10 mouse cellular contexts compared by ENCODE assay signal in genomic region chr15:77803747-77804146, GRCm38 (mm10). TPM values are rescaled to one million over a fixed set of nuclear protein-coding genes. Genes with fewer than 3 reads are reported as not detected.
DNase-seq lines count a peak whose midpoint lies in the region; ATAC-seq and TF ChIP-seq lines count a peak whose summit lies in the region.
"Had no signal": no experiment of that assay in that cellular context is flagged by ENCODE, and none has a peak within 500 bp of the region (broad histone marks: within the 10 kb centered on the region; RNA-seq: fewer than 3 reads in every experiment).

No protein-coding gene starts in this region.

- H3K9me3 ChIP-seq in heart, embryonic 10.5 days: no peaks in the 10 kb centered on the region
- H3K9me3 ChIP-seq in heart, postnatal 0 days (replicated peaks; ENCODE audit: control insufficient read depth, low read length): no peaks in the 10 kb centered on the region
- H3K9me3 ChIP-seq: forebrain, embryonic 12.5 days had no signal

- H3K4me2 ChIP-seq in heart, postnatal 0 days (ENCODE audit: low read depth, low read length): no peak overlapping the region
- H3K4me2 ChIP-seq: forebrain, embryonic 12.5 days; lung, embryonic 14.5 days had no signal

- peaks cover 77% of the 10 kb centered on the region for H3K36me3 ChIP-seq in heart, embryonic 10.5 days
- peaks cover 52% of the 10 kb centered on the region for H3K36me3 ChIP-seq in heart, postnatal 0 days (replicated peaks; ENCODE audit: control insufficient read depth, insufficient read depth, low read length)

- ATAC-seq in heart, postnatal 0 days (ENCODE audit: insufficient read depth, low read depth): peak; percentile 61
- ATAC-seq in CD4-positive, CD25-positive, alpha-beta regulatory T cell, adult 4 months: no peak

- no peak overlapping the region for H3K4me3 ChIP-seq in heart, embryonic 10.5 days
- H3K4me3 ChIP-seq in heart, postnatal 0 days (ENCODE audit: low read depth, low read length): no peak overlapping the region
- H3K4me3 ChIP-seq: forebrain, embryonic 12.5 days had no signal

- H3K27ac ChIP-seq in heart, embryonic 10.5 days: peak overlapping the region; percentile 85
- peak overlapping the region; percentile 77 for H3K27ac ChIP-seq in heart, postnatal 0 days (ENCODE audit: low read depth)
- H3K27ac ChIP-seq: forebrain, embryonic 12.5 days had no signal

- no peak for DNase-seq in heart, embryonic 10.5 days (ENCODE audit: low spot score)
- DNase-seq in heart, adult 8-10 months (ENCODE audit: low spot score): no peak
- peak; percentile 51 to 58 for DNase-seq in right cerebral cortex, postnatal 10 days (ENCODE audit: low spot score in 2 of 2)
- DNase-seq in right cerebral cortex, postnatal 4 days: no peak
- no peak for DNase-seq in heart, postnatal 0 days (ENCODE audit: low spot score)
- DNase-seq in adrenal gland, postnatal 4 days (ENCODE audit: low spot score in 2 of 2): no peak
- DNase-seq in cerebellum, adult 11 months: no peak

- no peaks in the 10 kb centered on the region for H3K27me3 ChIP-seq in heart, embryonic 10.5 days (ENCODE audit: insufficient read depth, poor library complexity, severe bottlenecking)
- H3K27me3 ChIP-seq in heart, postnatal 0 days (ENCODE audit: control insufficient read depth, insufficient read depth, low read length): no peaks in the 10 kb centered on the region
- H3K27me3 ChIP-seq: forebrain, embryonic 12.5 days had no signal

- TF ChIP-seq EP300 in heart, postnatal 0 days (IDR thresholded peaks at IDR 0.05; ENCODE audit: low read depth): no peak

- peaks cover 85% of the 10 kb centered on the region for H3K4me1 ChIP-seq in heart, embryonic 10.5 days
- peaks cover 80% of the 10 kb centered on the region for H3K4me1 ChIP-seq in heart, postnatal 0 days (ENCODE audit: control insufficient read depth, insufficient read depth)

- 24% methylated on average over 3 of the region's 3 CpGs for WGBS in heart, embryonic 10.5 days
- WGBS in heart, postnatal 0 days: 25% methylated on average over 3 of the region's 3 CpGs

- H3K9ac ChIP-seq in heart, postnatal 0 days (replicated peaks; ENCODE audit: low read depth, low read length): no peak overlapping the region
- H3K9ac ChIP-seq: forebrain, embryonic 12.5 days; lung, embryonic 14.5 days had no signal

- no peak for TF ChIP-seq CTCF in heart, postnatal 0 days (IDR thresholded peaks at IDR 0.05; ENCODE audit: low read depth)

RNA-seq across cellular contexts. Expression of gene Myh9, which starts 38.2 kb away (rescaled TPM):
- polyA plus RNA-seq in heart, embryonic 10.5 days (2016; fragmentation: Nextera tagmentation; extraction: Ambion mirVana): 34.5 and 37.5 TPM in 2 replicates
- total RNA-seq in heart, adult 8-10 months (2022): 100 to 1,000 TPM in 1 of 4 experiments, 10 to 100 TPM in 3; 72.5 to 127 (median 97.2) TPM
- total RNA-seq in heart, postnatal 0 days (2014; rRNA removed; ENCODE audit: low replicate concordance): 62.0 and 63.6 TPM in 2 replicates
- 15.7 and 17.5 TPM in 2 replicates for polyA plus RNA-seq in heart, postnatal 0 days (2015; fragmentation: Nextera tagmentation; extraction: Ambion mirVana)
- total RNA-seq in adrenal gland, postnatal 4 days (2021): 100 to 1,000 TPM; 251 to 311 TPM
- 100 to 1,000 TPM; 206 to 220 TPM for polyA plus RNA-seq in CD4-positive, CD25-positive, alpha-beta regulatory T cell, adult 4 months (2017; shearing (Covaris generic))

RNA-seq across cellular contexts. Expression of gene Apol8, which starts 46.9 kb away (rescaled TPM):
- polyA plus RNA-seq in heart, embryonic 10.5 days (2016; fragmentation: Nextera tagmentation; extraction: Ambion mirVana): 0.16 and 0.52 TPM in 2 replicates
- total RNA-seq in heart, adult 8-10 months (2022): not detected
- total RNA-seq in heart, postnatal 0 days (2014; rRNA removed; ENCODE audit: low replicate concordance): 0.46 TPM in 1 of 2 replicates, not detected in the other
- 0.04 TPM in 1 of 2 replicates, not detected in the other for polyA plus RNA-seq in heart, postnatal 0 days (2015; fragmentation: Nextera tagmentation; extraction: Ambion mirVana)
- total RNA-seq in adrenal gland, postnatal 4 days (2021): 1 to 10 TPM; 1.7 to 4.8 TPM
- not detected for polyA plus RNA-seq in CD4-positive, CD25-positive, alpha-beta regulatory T cell, adult 4 months (2017; shearing (Covaris generic))
- polyA plus RNA-seq: lung, embryonic 14.5 days had no signal

Comparison
In these comparisons a context has a peak if more than half of its experiments do, and no peak if none do; other contexts are left out.
1. DNase-seq: peak in right cerebral cortex, postnatal 10 days (2 of 2); none in heart, embryonic 10.5 days (single experiment), heart, adult 8-10 months (single experiment), right cerebral cortex, postnatal 4 days (single experiment), heart, postnatal 0 days (single experiment), adrenal gland, postnatal 4 days (0 of 2) and cerebellum, adult 11 months (single experiment).